Mouse (Mus musculus): Measurements from ENCODE around the gene Ccdc88c. TPM values are rescaled to one million over a fixed set of nuclear protein-coding genes. Genes with fewer than 3 reads are reported as not detected.

Gene Ccdc88c
- total RNA-seq, 4 experiments from 2014 or later = 30.2 to 38.8 (median 34.7) TPM

DNA sequence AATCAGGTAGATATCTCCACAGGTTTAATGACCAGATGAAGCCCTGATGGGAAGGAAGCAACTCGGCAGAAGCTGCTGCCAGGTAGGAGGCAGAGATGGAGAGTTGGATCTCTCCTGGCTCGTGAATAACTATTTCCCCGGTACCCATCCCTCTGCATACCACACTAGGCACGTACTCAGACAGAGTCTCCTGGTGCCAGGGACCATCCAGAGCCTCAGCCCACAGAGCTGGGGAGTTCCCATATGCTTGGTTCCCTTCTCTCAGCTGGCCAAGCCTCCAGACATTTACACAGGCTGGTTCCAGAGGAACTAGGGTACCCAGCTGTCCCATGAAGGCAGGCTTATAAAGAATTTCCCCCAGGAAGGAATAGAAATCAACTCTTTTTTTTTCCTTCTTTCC is 142.0 kb downstream of the Ccdc88c start:
- peak in 1 of 2 experiments; percentile 52 for DNase-seq (ENCODE audit: low spot score in 2 of 2)

- DNase-seq (ENCODE audit: low spot score in 2 of 2) = no peak
These were observed 143.3 kb downstream of the Ccdc88c start for GRCm38 (mm10) chr12:100885585-100885984.

GRCm38 (mm10) chr12:100883168-100883567 is 145.7 kb downstream of the Ccdc88c start:
- DNase-seq (ENCODE audit: low spot score in 2 of 2) = no peak

GRCm38 (mm10) chr12:100878556-100878955 is 150.3 kb downstream of the Ccdc88c start:
- DNase-seq (ENCODE audit: low spot score in 2 of 2) = no peak

GRCm38 (mm10) chr12:100877936-100878335 is 150.9 kb downstream of the Ccdc88c start:
- no peak for DNase-seq (ENCODE audit: low spot score in 2 of 2)

- no peak for DNase-seq (ENCODE audit: low spot score in 2 of 2)
These were observed 152.9 kb downstream of the Ccdc88c start for GRCm38 (mm10) chr12:100875960-100876359.

DNA sequence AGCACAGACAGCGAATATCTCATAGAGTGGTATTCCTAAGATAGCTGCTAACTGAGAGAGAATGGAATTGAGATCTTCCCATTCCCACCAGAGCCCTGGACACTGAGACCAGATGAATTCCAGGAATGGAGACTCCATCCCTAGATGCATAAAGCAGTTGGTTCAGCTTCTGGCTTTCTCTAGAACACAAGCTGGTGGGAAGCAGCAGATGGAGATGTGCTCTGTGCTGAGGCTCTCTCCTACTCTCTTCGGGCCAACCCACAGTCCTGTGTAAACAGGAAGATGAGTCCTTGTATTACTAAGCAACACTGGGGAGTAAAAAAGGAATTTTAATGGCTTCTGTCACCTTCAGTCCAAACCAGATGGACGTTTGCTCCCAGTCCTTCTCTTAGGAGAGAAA is 153.3 kb downstream of the Ccdc88c start:
- DNase-seq (ENCODE audit: low spot score in 2 of 2) = peak; percentile 56 to 64

- no peak for DNase-seq (ENCODE audit: low spot score in 2 of 2)
These were observed 155.2 kb downstream of the Ccdc88c start for GRCm38 (mm10) chr12:100873612-100874011.

- DNase-seq (ENCODE audit: low spot score in 2 of 2) = no peak
These were observed 157.0 kb downstream of the Ccdc88c start for GRCm38 (mm10) chr12:100871841-100872240.

GRCm38 (mm10) chr12:100871234-100871633 is 157.6 kb downstream of the Ccdc88c start:
- DNase-seq (ENCODE audit: low spot score in 2 of 2) = no peak

DNA sequence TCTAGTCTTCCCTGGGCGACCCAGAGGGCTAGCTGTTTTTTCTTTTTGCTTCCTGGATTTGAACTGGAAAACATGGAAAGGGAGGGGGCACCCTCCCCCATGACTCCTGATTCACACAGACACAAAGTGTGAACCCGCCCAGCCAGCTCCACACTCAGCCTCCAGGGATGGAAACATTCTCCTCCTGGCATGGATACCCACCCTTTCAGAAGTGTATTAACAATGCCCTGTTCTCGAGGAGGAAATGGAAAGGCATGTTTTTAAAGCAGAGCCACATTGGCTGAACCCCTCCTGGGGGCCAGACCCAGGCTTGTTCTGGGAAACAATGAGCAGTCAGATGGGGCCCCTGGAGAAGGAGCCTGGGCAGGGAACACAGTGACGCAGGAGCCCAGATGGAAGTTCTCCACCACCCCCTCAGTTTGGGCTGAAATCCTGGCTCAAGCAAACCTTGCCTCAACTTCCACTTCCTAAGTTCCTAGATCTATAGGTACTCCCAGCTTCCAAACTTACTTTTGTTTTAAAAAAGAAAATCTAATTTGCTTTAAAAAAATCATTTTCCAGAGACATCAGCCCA is 160.7 kb downstream of the Ccdc88c start:
- no peak for DNase-seq (ENCODE audit: low spot score in 2 of 2)

DNA sequence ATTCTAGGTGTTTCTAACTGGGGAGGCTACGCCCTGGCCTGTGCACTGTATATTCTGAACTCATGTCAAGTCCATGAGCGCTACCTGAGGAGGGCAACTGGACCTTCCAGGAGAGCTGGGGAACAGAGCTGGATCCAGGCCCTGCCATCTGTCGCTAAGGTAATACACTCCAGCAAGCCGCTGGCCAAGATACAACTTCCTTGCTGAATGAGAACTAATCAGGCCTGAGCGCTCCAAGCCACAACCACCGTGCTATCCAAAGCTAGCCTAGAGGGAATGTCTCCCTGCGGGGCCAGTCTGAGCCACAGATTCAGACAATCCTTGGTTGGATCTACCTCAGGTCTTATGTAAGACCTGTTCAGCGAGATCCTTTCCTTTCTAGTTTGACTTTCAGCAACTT is 161.8 kb downstream of the Ccdc88c start:
- no peak for DNase-seq (ENCODE audit: low spot score in 2 of 2)

DNA sequence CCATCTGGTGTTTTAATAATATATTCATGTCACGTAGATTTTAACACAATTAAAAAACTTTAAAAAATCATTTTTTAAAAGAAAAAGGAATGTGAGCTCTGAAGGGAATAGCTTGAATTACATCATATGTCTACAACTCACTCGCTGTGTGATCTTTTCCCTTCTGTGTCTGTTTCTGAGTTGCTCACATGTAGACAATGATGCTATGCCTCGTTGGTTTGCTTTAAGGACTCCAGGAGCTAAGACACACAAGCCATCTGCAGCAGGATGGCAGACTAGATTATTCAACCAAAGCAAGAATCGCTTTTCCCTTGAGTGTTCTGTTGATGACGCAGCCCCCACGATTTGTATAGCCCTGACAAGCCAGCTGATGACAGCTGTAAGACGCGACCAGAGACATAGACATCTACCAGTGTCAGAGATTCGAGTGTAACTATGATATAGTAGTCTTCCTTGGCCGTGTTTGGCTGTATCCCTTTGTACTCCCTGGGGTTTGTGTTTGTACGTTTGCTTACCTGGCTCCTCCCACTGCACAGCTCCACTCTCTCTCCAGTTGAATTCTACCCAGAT is 163.3 kb downstream of the Ccdc88c start:
- DNase-seq (ENCODE audit: low spot score in 2 of 2) = no peak

- no peak for DNase-seq (ENCODE audit: low spot score in 2 of 2)
These were observed 163.8 kb downstream of the Ccdc88c start for GRCm38 (mm10) chr12:100865072-100865471.

- no peak for DNase-seq (ENCODE audit: low spot score in 2 of 2)
These were observed 165.9 kb downstream of the Ccdc88c start for GRCm38 (mm10) chr12:100862856-100863446.

GRCm38 (mm10) chr12:100862272-100862671 is 166.6 kb downstream of the Ccdc88c start:
- no peak for DNase-seq (ENCODE audit: low spot score in 2 of 2)

Small RNA genes lying within 50 kb of the gene (microRNA-seq; reads per million reads assigned to microRNA genes)
- gene Mir1190 = 0 reads per million in 2 experiments

Other genes starting within 250 kb of the Ccdc88c start
- 1 to 10 TPM; 7.4 to 9.8 (median 8.0) TPM for gene Dglucy, start 250.0 kb downstream of the Ccdc88c start, total RNA-seq (2022)
- gene Gpr68, start 120.9 kb downstream of the Ccdc88c start, total RNA-seq (2022) = 10 to 100 TPM; 15.1 to 27.4 (median 19.9) TPM
- gene Ppp4r3a, start 54.6 kb upstream of the Ccdc88c start, total RNA-seq (2022) = 10 to 100 TPM; 38.9 to 49.2 (median 46.2) TPM

Measured in layer of hippocampus, adult 8-10 months (tissue).